Mouse (Mus musculus): ENCODE measurements around the gene Clec2i.

- TF ChIP-seq CTCF (IDR thresholded peaks at IDR 0.05; ENCODE audit: control insufficient read depth, insufficient read depth, insufficient read length): no peak
- no peak for TF ChIP-seq MYOD1 (IDR thresholded peaks at IDR 0.05; ENCODE audit: control insufficient read depth, insufficient read length, low read depth)
- TF ChIP-seq MYOG (IDR thresholded peaks at IDR 0.05; ENCODE audit: control insufficient read depth, extremely low read depth, insufficient read length): no peak
Observed at GRCm38 (mm10) chr6:128842356-128842944, 44.9 kb upstream of the Clec2i start.

Data from C2C12 (cell line).